Mouse (Mus musculus): ENCODE results near the gene Anxa11. TPM values are rescaled to one million over a fixed set of nuclear protein-coding genes. Genes with fewer than 3 reads are reported as not detected.
"Not testable (repeated sequence)": the region's sequence is repeated elsewhere in the genome, so short reads cannot be mapped to it uniquely, and the experiment has no call there.

The Anxa11 gene
- polyA plus RNA-seq, 1 experiment from 2014 or later, result 30.2 TPM

GRCm38 (mm10) chr14:25805871-25806270 lies 36.1 kb upstream of the Anxa11 start:
- H3K4me1 ChIP-seq (ENCODE audit: control insufficient read depth, insufficient read depth, low read length), result peaks cover 12% of the 10 kb centered on the region
- H3K36me3 ChIP-seq (ENCODE audit: control insufficient read depth, insufficient read depth, low read length), result no peaks in the 10 kb centered on the region
- ATAC-seq (ENCODE audit: low read depth) (peak; percentile 75), DNase-seq (ENCODE audit: low spot score) (peak; percentile 51)
- H3K27me3 ChIP-seq (replicated peaks; ENCODE audit: control insufficient read depth, insufficient read depth, low read length), result no peaks in the 10 kb centered on the region
- no peak overlapping the region; the same call in 1 of the 2 replicates for H3K27ac ChIP-seq (replicated peaks; ENCODE audit: low read depth, low read length)
- no peak overlapping the region for H3K9ac ChIP-seq (ENCODE audit: low read depth, low read length)
- H3K4me2 ChIP-seq (ENCODE audit: low read depth, low read length), result no peak overlapping the region
- no peak overlapping the region for H3K4me3 ChIP-seq (ENCODE audit: low read depth, low read length)
- WGBS, result 49% methylated on average over 7 of the region's 7 CpGs
- H3K9me3 ChIP-seq (ENCODE audit: control insufficient read depth, low read length), result no peaks in the 10 kb centered on the region

- H3K36me3 ChIP-seq (ENCODE audit: control insufficient read depth, insufficient read depth, low read length), result no peaks in the 10 kb centered on the region
- H3K4me3 ChIP-seq (ENCODE audit: low read depth, low read length), result no peak overlapping the region
- ATAC-seq (ENCODE audit: low read depth), result no peak
- H3K27ac ChIP-seq (replicated peaks; ENCODE audit: low read depth, low read length), result no peak overlapping the region
- WGBS, result 88% methylated on average over 7 of the region's 7 CpGs
- H3K4me2 ChIP-seq (ENCODE audit: low read depth, low read length), result no peak overlapping the region
- H3K4me1 ChIP-seq (ENCODE audit: control insufficient read depth, insufficient read depth, low read length), result peaks cover 12% of the 10 kb centered on the region
- no peaks in the 10 kb centered on the region for H3K27me3 ChIP-seq (replicated peaks; ENCODE audit: control insufficient read depth, insufficient read depth, low read length)
- no peak overlapping the region for H3K9ac ChIP-seq (ENCODE audit: low read depth, low read length)
- H3K9me3 ChIP-seq (ENCODE audit: control insufficient read depth, low read length), result no peaks in the 10 kb centered on the region
- no peak for DNase-seq (ENCODE audit: low spot score)
Observed at GRCm38 (mm10) chr14:25806561-25806960, 35.4 kb upstream of the Anxa11 start.

- not testable (repeated sequence) for H3K27me3 ChIP-seq (replicated peaks; ENCODE audit: control insufficient read depth, insufficient read depth, low read length); DNase-seq (ENCODE audit: low spot score); ATAC-seq (ENCODE audit: low read depth); H3K4me1 ChIP-seq (ENCODE audit: control insufficient read depth, insufficient read depth, low read length); H3K27ac ChIP-seq (replicated peaks; ENCODE audit: low read depth, low read length); H3K4me2 ChIP-seq (ENCODE audit: low read depth, low read length); H3K4me3 ChIP-seq (ENCODE audit: low read depth, low read length); H3K9me3 ChIP-seq (ENCODE audit: control insufficient read depth, low read length); H3K36me3 ChIP-seq (ENCODE audit: control insufficient read depth, insufficient read depth, low read length); H3K9ac ChIP-seq (ENCODE audit: low read depth, low read length)
- 62% methylated on average over 1 of the region's 1 CpGs for WGBS
Observed at GRCm38 (mm10) chr14:25811026-25811425, 30.9 kb upstream of the Anxa11 start.

GRCm38 (mm10) chr14:25814140-25814539 lies 27.8 kb upstream of the Anxa11 start:
- H3K9ac ChIP-seq (ENCODE audit: low read depth, low read length), result no peak overlapping the region
- H3K4me3 ChIP-seq (ENCODE audit: low read depth, low read length), result no peak overlapping the region
- no peaks in the 10 kb centered on the region for H3K27me3 ChIP-seq (replicated peaks; ENCODE audit: control insufficient read depth, insufficient read depth, low read length)
- ATAC-seq (ENCODE audit: low read depth) (no peak), DNase-seq (ENCODE audit: low spot score) (no peak)
- H3K27ac ChIP-seq (replicated peaks; ENCODE audit: low read depth, low read length), result no peak overlapping the region
- H3K4me1 ChIP-seq (ENCODE audit: control insufficient read depth, insufficient read depth, low read length), result peaks cover 3% of the 10 kb centered on the region; the same call in 1 of the 2 replicates
- H3K9me3 ChIP-seq (ENCODE audit: control insufficient read depth, low read length), result no peaks in the 10 kb centered on the region
- no peak overlapping the region for H3K4me2 ChIP-seq (ENCODE audit: low read depth, low read length)
- no peaks in the 10 kb centered on the region for H3K36me3 ChIP-seq (ENCODE audit: control insufficient read depth, insufficient read depth, low read length)

GRCm38 (mm10) chr14:25816416-25816815 lies 25.5 kb upstream of the Anxa11 start:
- no peak overlapping the region for H3K9ac ChIP-seq (ENCODE audit: low read depth, low read length)
- H3K27me3 ChIP-seq (replicated peaks; ENCODE audit: control insufficient read depth, insufficient read depth, low read length), result no peaks in the 10 kb centered on the region
- H3K9me3 ChIP-seq (ENCODE audit: control insufficient read depth, low read length), result no peaks in the 10 kb centered on the region
- ATAC-seq (ENCODE audit: low read depth) (peak; percentile 77), DNase-seq (ENCODE audit: low spot score) (peak; percentile 82)
- 6% methylated on average over 9 of the region's 9 CpGs for WGBS
- H3K4me1 ChIP-seq (ENCODE audit: control insufficient read depth, insufficient read depth, low read length), result peaks cover 3% of the 10 kb centered on the region; the same call in 1 of the 2 replicates
- H3K27ac ChIP-seq (replicated peaks; ENCODE audit: low read depth, low read length), result no peak overlapping the region
- no peak overlapping the region for H3K4me3 ChIP-seq (ENCODE audit: low read depth, low read length)
- no peak overlapping the region for H3K4me2 ChIP-seq (ENCODE audit: low read depth, low read length)
- no peaks in the 10 kb centered on the region for H3K36me3 ChIP-seq (ENCODE audit: control insufficient read depth, insufficient read depth, low read length)

GRCm38 (mm10) chr14:25822584-25822983 lies 19.4 kb upstream of the Anxa11 start:
- H3K9ac ChIP-seq (ENCODE audit: low read depth, low read length), result no peak overlapping the region
- 82% methylated on average over 1 of the region's 1 CpGs for WGBS
- no peak overlapping the region for H3K4me2 ChIP-seq (ENCODE audit: low read depth, low read length)
- H3K4me3 ChIP-seq (ENCODE audit: low read depth, low read length), result no peak overlapping the region
- no peak for DNase-seq (ENCODE audit: low spot score)
- no peak overlapping the region for H3K27ac ChIP-seq (replicated peaks; ENCODE audit: low read depth, low read length)
- no peaks in the 10 kb centered on the region for H3K36me3 ChIP-seq (ENCODE audit: control insufficient read depth, insufficient read depth, low read length)
- no peaks in the 10 kb centered on the region for H3K27me3 ChIP-seq (replicated peaks; ENCODE audit: control insufficient read depth, insufficient read depth, low read length)
- peaks cover 4% of the 10 kb centered on the region; the same call in 1 of the 2 replicates for H3K9me3 ChIP-seq (ENCODE audit: control insufficient read depth, low read length)
- ATAC-seq (ENCODE audit: low read depth), result no peak
- H3K4me1 ChIP-seq (ENCODE audit: control insufficient read depth, insufficient read depth, low read length), result no peaks in the 10 kb centered on the region

GRCm38 (mm10) chr14:25824995-25825394 lies 17.0 kb upstream of the Anxa11 start:
- Histone ChIP-seq H3K27ac (replicated peaks; ENCODE audit: low read depth, low read length) (no peak overlapping the region), H3K4me3 (ENCODE audit: low read depth, low read length) (no peak overlapping the region), H3K36me3 (ENCODE audit: control insufficient read depth, insufficient read depth, low read length) (no peaks in the 10 kb centered on the region), H3K27me3 (replicated peaks; ENCODE audit: control insufficient read depth, insufficient read depth, low read length) (no peaks in the 10 kb centered on the region), H3K9ac (ENCODE audit: low read depth, low read length) (no peak overlapping the region), H3K9me3 (ENCODE audit: control insufficient read depth, low read length) (peaks cover 4% of the 10 kb centered on the region; the same call in 1 of the 2 replicates), H3K4me1 (ENCODE audit: control insufficient read depth, insufficient read depth, low read length) (no peaks in the 10 kb centered on the region), H3K4me2 (ENCODE audit: low read depth, low read length) (no peak overlapping the region)
- WGBS, result 46% methylated on average over 5 of the region's 5 CpGs
- ATAC-seq (ENCODE audit: low read depth) (no peak), DNase-seq (ENCODE audit: low spot score) (no peak)

GRCm38 (mm10) chr14:25825880-25826626 lies 15.9 kb upstream of the Anxa11 start:
- Histone ChIP-seq H3K36me3 (ENCODE audit: control insufficient read depth, insufficient read depth, low read length) (no peaks in the 10 kb centered on the region), H3K4me3 (ENCODE audit: low read depth, low read length) (no peak overlapping the region), H3K4me1 (ENCODE audit: control insufficient read depth, insufficient read depth, low read length) (no peaks in the 10 kb centered on the region), H3K4me2 (ENCODE audit: low read depth, low read length) (no peak overlapping the region), H3K27ac (replicated peaks; ENCODE audit: low read depth, low read length) (no peak overlapping the region), H3K9ac (ENCODE audit: low read depth, low read length) (no peak overlapping the region), H3K27me3 (replicated peaks; ENCODE audit: control insufficient read depth, insufficient read depth, low read length) (no peaks in the 10 kb centered on the region), H3K9me3 (ENCODE audit: control insufficient read depth, low read length) (peaks cover 4% of the 10 kb centered on the region; the same call in 1 of the 2 replicates)
- peak; percentile 44 for DNase-seq (ENCODE audit: low spot score)
- WGBS, result 71% methylated on average over 11 of the region's 11 CpGs
- ATAC-seq (ENCODE audit: low read depth), result peak; percentile 22; the same call in 1 of the 2 replicates

- no peaks in the 10 kb centered on the region for H3K4me1 ChIP-seq (ENCODE audit: control insufficient read depth, insufficient read depth, low read length)
- H3K4me2 ChIP-seq (ENCODE audit: low read depth, low read length), result no peak overlapping the region
- DNase-seq (ENCODE audit: low spot score) (no peak), ATAC-seq (ENCODE audit: low read depth) (no peak)
- peaks cover 4% of the 10 kb centered on the region; the same call in 1 of the 2 replicates for H3K9me3 ChIP-seq (ENCODE audit: control insufficient read depth, low read length)
- H3K27ac ChIP-seq (replicated peaks; ENCODE audit: low read depth, low read length), result no peak overlapping the region
- 95% methylated on average over 2 of the region's 2 CpGs for WGBS
- H3K36me3 ChIP-seq (ENCODE audit: control insufficient read depth, insufficient read depth, low read length), result no peaks in the 10 kb centered on the region
- no peaks in the 10 kb centered on the region for H3K27me3 ChIP-seq (replicated peaks; ENCODE audit: control insufficient read depth, insufficient read depth, low read length)
- H3K4me3 ChIP-seq (ENCODE audit: low read depth, low read length), result no peak overlapping the region
- no peak overlapping the region for H3K9ac ChIP-seq (ENCODE audit: low read depth, low read length)
Observed at GRCm38 (mm10) chr14:25826866-25827265, 15.1 kb upstream of the Anxa11 start.
